Mouse (Mus musculus): Measurements from ENCODE around the gene Tmem200b.

The Tmem200b gene

DNA sequence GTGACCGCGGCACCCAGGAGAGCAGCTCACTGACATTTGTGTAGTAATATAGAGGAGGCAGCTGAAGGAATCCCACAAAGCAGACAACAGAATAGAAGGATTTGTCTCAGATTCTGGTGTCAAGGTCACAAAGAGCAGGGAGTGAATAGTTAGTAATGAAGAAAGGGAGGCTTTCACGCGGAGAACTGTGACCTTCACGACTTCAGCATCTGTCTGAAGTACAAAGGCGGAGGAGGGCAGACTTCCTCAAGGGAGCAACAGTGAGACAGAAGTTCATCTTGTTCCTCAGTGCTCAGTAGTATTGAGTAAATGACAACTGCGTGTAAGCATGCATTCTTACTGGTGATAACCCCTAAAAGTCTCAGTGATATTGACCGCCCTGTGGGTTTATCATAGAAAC is 29.1 kb downstream of the Tmem200b start:
- DNase-seq (ENCODE audit: low read depth, low spot score): no peak

GRCm38 (mm10) chr4:131957161-131957560 is 35.6 kb downstream of the Tmem200b start:
- DNase-seq (ENCODE audit: low read depth, low spot score): no peak

DNA sequence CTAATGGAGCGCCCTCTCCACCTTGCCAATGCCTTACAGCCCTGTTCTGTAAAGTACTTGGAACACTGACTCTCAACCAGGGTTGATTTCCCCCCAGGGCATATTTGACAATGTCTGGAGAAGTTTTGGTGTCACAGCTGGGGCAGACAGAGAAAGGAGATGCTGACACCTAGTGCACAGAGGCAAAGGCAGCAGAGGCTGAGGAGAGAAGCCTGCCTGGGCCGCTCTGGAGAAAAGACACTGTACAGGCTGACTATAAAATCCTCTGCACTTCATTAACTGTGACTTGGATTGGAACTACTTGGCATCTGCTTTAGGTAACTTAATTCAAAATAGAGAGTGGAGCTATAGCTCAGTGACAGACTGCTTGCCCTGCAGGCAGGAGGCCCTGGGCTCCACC is 47.3 kb downstream of the Tmem200b start:
- no peak for DNase-seq (ENCODE audit: low read depth, low spot score)

DNA sequence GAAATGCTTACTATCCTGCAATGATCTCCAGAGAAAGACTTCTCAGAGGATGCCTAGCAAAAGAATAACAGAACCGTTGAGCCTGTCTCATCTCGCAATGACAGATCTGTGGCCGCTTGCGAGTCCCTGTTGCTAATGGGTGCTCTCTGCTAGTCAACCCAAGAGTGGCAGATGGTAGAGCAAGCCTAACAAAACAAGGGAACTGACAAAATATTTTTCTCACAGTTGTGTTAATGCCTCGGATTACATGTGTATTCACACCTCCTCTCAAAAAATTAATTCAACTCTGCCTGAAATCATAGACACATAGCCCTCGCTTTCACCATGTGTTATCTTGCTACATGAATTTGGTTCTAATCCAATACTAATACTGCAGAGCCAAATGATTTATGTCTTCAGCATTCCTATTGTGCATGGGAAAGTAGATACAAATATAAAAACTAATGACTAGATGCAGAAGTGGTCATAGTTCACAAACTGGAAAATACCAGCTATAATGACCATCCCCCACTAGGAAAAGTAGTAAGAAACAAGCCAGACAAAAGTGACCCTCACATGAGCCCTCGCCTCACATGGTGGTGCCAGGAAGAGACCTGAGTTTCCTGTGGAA is 48.8 kb downstream of the Tmem200b start:
- DNase-seq (ENCODE audit: low read depth, low spot score): no peak

Data from retina, adult 2 months (tissue).